Mouse (Mus musculus) midbrain, embryonic 13.5 days (tissue): Measurements from ENCODE around the gene Dnah6. TPM values are rescaled to one million over a fixed set of nuclear protein-coding genes. Genes with fewer than 3 reads are reported as not detected.

Experiments
- ATAC-seq: fragments of 200-750 bp; cut with Nextera tagmentation; 2 replicates; pipeline ENCODE4 v1.8.0; 2017; ENCODE audit warnings: mild to moderate bottlenecking, moderate TSS enrichment, moderate library complexity
- H3K27ac ChIP-seq: fragments of 300-500 bp; sonication (generic); 2 replicates; pipeline ENCODE4 v1.5.1; 2015; ENCODE audit warnings: inconsistent platforms, mild to moderate bottlenecking, moderate library complexity
- H3K27me3 ChIP-seq: fragments of 300-500 bp; sonication (generic); 2 replicates; pipeline ENCODE4 v1.6.1; 2015; ENCODE audit warnings: mild to moderate bottlenecking, inconsistent platforms
- H3K36me3 ChIP-seq: fragments of 300-500 bp; sonication (generic); 2 replicates; pipeline ENCODE4 v1.6.1; 2015; ENCODE audit warnings: mild to moderate bottlenecking, inconsistent platforms
- H3K4me1 ChIP-seq: fragments of 300-500 bp; sonication (generic); replicated peaks from 2 replicates; pipeline ENCODE4 v1.6.1; 2015; ENCODE audit warnings: inconsistent platforms
- H3K4me2 ChIP-seq: fragments of 300-500 bp; sonication (generic); replicated peaks from 2 replicates; pipeline ENCODE4 v1.6.1; 2015; ENCODE audit warnings: moderate library complexity, mild to moderate bottlenecking, inconsistent platforms
- H3K4me3 ChIP-seq: fragments of 300-500 bp; sonication (generic); replicated peaks from 2 replicates; pipeline ENCODE4 v1.5.1; 2015; ENCODE audit warnings: mild to moderate bottlenecking, inconsistent platforms
- H3K9ac ChIP-seq: fragments of 300-500 bp; sonication (generic); replicated peaks from 2 replicates; pipeline ENCODE4 v1.6.1; 2015; ENCODE audit warnings: mild to moderate bottlenecking, inconsistent platforms
- H3K9me3 ChIP-seq: fragments of 300-500 bp; sonication (generic); 2 replicates; pipeline ENCODE4 v1.6.1; 2016; ENCODE audit warnings: mild to moderate bottlenecking, inconsistent platforms
- WGBS: fragments of 180-500 bp; shearing (Covaris S2); methylation state at CpG from one replicate; pipeline ENCODE4 v1.1.7; 2015; 5-methylcytosine and 5-hydroxymethylcytosine counted together
- polyA plus RNA-seq: library from polyadenylated mRNA; unstranded; fragments of >200 nt; fragmentation: Nextera tagmentation; extraction: Ambion mirVana; gene quantifications from 2 replicates; pipeline ENCODE4 v1.2.1, GENCODE M21; 2015

The Dnah6 gene
- polyA plus RNA-seq, 1 experiment from 2014 or later = 0.17 TPM

GRCm38 (mm10) chr6:72981124-72981651 is 240.3 kb downstream of the Dnah6 start:
- H3K27ac ChIP-seq = no peak overlapping the region
- no peak overlapping the region for H3K9ac ChIP-seq
- no peaks in the 10 kb centered on the region for H3K4me1 ChIP-seq
- no peaks in the 10 kb centered on the region for H3K36me3 ChIP-seq
- no peaks in the 10 kb centered on the region for H3K27me3 ChIP-seq
- ATAC-seq = no peak
- no peaks in the 10 kb centered on the region for H3K9me3 ChIP-seq
- no peak overlapping the region for H3K4me2 ChIP-seq
- 38% methylated on average over 9 of the region's 9 CpGs for WGBS
- H3K4me3 ChIP-seq = no peak overlapping the region

- WGBS = 77% methylated on average over 2 of the region's 2 CpGs
Observed at GRCm38 (mm10) chr6:72976866-72977265, 244.6 kb downstream of the Dnah6 start.

GRCm38 (mm10) chr6:72971074-72971473 is 250.4 kb downstream of the Dnah6 start:
- H3K4me3 ChIP-seq = no peak overlapping the region
- no peaks in the 10 kb centered on the region for H3K36me3 ChIP-seq
- no peak overlapping the region for H3K9ac ChIP-seq
- no peaks in the 10 kb centered on the region for H3K9me3 ChIP-seq
- no peak for ATAC-seq
- no peak overlapping the region for H3K27ac ChIP-seq
- 65% methylated on average over 3 of the region's 3 CpGs for WGBS
- H3K4me1 ChIP-seq = no peaks in the 10 kb centered on the region
- no peak overlapping the region for H3K4me2 ChIP-seq
- no peaks in the 10 kb centered on the region for H3K27me3 ChIP-seq

More at GRCm38 (mm10) chr6:72976866-72977265, 244.6 kb downstream of the Dnah6 start:
- Histone ChIP-seq H3K4me1 (no peaks in the 10 kb centered on the region), H3K27ac (no peak overlapping the region), H3K4me2 (no peak overlapping the region), H3K36me3 (no peaks in the 10 kb centered on the region), H3K4me3 (no peak overlapping the region), H3K9me3 (no peaks in the 10 kb centered on the region), H3K9ac (no peak overlapping the region), H3K27me3 (no peaks in the 10 kb centered on the region)
- ATAC-seq = no peak

GRCm38 (mm10) chr6:72969787-72970186 is 251.7 kb downstream of the Dnah6 start:
- H3K27me3 ChIP-seq = no peaks in the 10 kb centered on the region
- ATAC-seq = no peak
- no peak overlapping the region for H3K4me3 ChIP-seq
- no peaks in the 10 kb centered on the region for H3K4me1 ChIP-seq
- no peak overlapping the region for H3K4me2 ChIP-seq
- no peaks in the 10 kb centered on the region for H3K9me3 ChIP-seq
- 64% methylated on average over 3 of the region's 3 CpGs for WGBS
- no peaks in the 10 kb centered on the region for H3K36me3 ChIP-seq
- H3K9ac ChIP-seq = no peak overlapping the region
- H3K27ac ChIP-seq = no peak overlapping the region

Other genes with a start within 250 kb of the Dnah6 start
- gene Suclg1, start 26.7 kb upstream of the Dnah6 start, polyA plus RNA-seq = 134 and 138 TPM in 2 replicates
- not detected in 2 replicates for gene 4931417E11Rik, start 248.0 kb upstream of the Dnah6 start, polyA plus RNA-seq